Mouse (Mus musculus): ENCODE data around the gene Exoc7.

Gene Exoc7

GRCm38 (mm10) chr11:116307019-116307725 lies at the start of gene Exoc7:
Exoc7 (minus strand) TSS chr11:116307233.
- no peak for DNase-seq

- peak; percentile 38 for DNase-seq
Observed at GRCm38 (mm10) chr11:116354521-116354920, 47.5 kb upstream of the Exoc7 start.

- no peak for DNase-seq
Observed at GRCm38 (mm10) chr11:116353535-116353934, 46.5 kb upstream of the Exoc7 start.

GRCm38 (mm10) chr11:116351294-116351693 lies 44.3 kb upstream of the Exoc7 start:
- DNase-seq: no peak

GRCm38 (mm10) chr11:116347955-116348354 lies 40.9 kb upstream of the Exoc7 start:
- DNase-seq: no peak

GRCm38 (mm10) chr11:116347012-116347411 lies 40.0 kb upstream of the Exoc7 start:
- DNase-seq: no peak

- no peak for DNase-seq
Observed at GRCm38 (mm10) chr11:116342069-116342791, 35.2 kb upstream of the Exoc7 start.

GRCm38 (mm10) chr11:116337531-116337930 lies 30.5 kb upstream of the Exoc7 start:
- no peak for DNase-seq

- no peak for DNase-seq
Observed at GRCm38 (mm10) chr11:116337000-116337399, 30.0 kb upstream of the Exoc7 start.

GRCm38 (mm10) chr11:116336393-116336792 lies 29.4 kb upstream of the Exoc7 start:
- DNase-seq: peak; percentile 21

GRCm38 (mm10) chr11:116335244-116336036 lies 28.4 kb upstream of the Exoc7 start, which contains the start of gene Foxj1:
Foxj1 (minus strand) TSS chr11:116335399.
- DNase-seq: peak; percentile 98

GRCm38 (mm10) chr11:116334417-116334782 lies 27.4 kb upstream of the Exoc7 start:
- peak; percentile 29 for DNase-seq

GRCm38 (mm10) chr11:116333526-116334416 lies 26.7 kb upstream of the Exoc7 start:
- peak; percentile 37 for DNase-seq

- no peak for DNase-seq
Observed at GRCm38 (mm10) chr11:116332983-116333270, 25.9 kb upstream of the Exoc7 start.

GRCm38 (mm10) chr11:116332232-116332982 lies 25.4 kb upstream of the Exoc7 start:
- peak; percentile 93 for DNase-seq

- DNase-seq: no peak
Observed at GRCm38 (mm10) chr11:116330211-116330518, 23.1 kb upstream of the Exoc7 start.

GRCm38 (mm10) chr11:116329314-116330210 lies 22.5 kb upstream of the Exoc7 start:
- peak; percentile 86 for DNase-seq

GRCm38 (mm10) chr11:116326963-116327603 lies 20.1 kb upstream of the Exoc7 start:
- DNase-seq: no peak

GRCm38 (mm10) chr11:116318719-116319659 lies 12.0 kb upstream of the Exoc7 start:
- DNase-seq: peak; percentile 86
